Mouse (Mus musculus): ENCODE data around the gene Samt1.
"Not testable (repeated sequence)": the region's sequence is repeated elsewhere in the genome, so short reads cannot be mapped to it uniquely, and the experiment has no call there.

The Samt1 gene

GRCm38 (mm10) chrX:154012540-154012939 lies at the start of gene Samt1:
Gene Samt1, minus strand, starts transcription at chrX:154012640.
- DNase-seq (ENCODE audit: low spot score in 2 of 2): not testable (repeated sequence)

GRCm38 (mm10) chrX:154054939-154055338 lies 42.5 kb upstream of the Samt1 start, which contains the start of gene Gm10057:
Gene Gm10057, minus strand, starts transcription at chrX:154055039.
- DNase-seq (ENCODE audit: low spot score in 2 of 2): not testable (repeated sequence)

- DNase-seq (ENCODE audit: low spot score in 2 of 2): not testable (repeated sequence)
Measured at GRCm38 (mm10) chrX:154033727-154034126, 21.3 kb upstream of the Samt1 start, which contains the start of gene 4921511M17Rik. Gene 4921511M17Rik, minus strand, starts transcription at chrX:154033827.

- not testable (repeated sequence) for DNase-seq (ENCODE audit: low spot score in 2 of 2)
Measured at GRCm38 (mm10) chrX:153976914-153977313, 35.5 kb downstream of the Samt1 start.

GRCm38 (mm10) chrX:153976467-153976866 lies 36.0 kb downstream of the Samt1 start:
- not testable (repeated sequence) for DNase-seq (ENCODE audit: low spot score in 2 of 2)

GRCm38 (mm10) chrX:153974450-153974849 lies 38.0 kb downstream of the Samt1 start:
- no peak for DNase-seq (ENCODE audit: low spot score in 2 of 2)

GRCm38 (mm10) chrX:153952866-153953265 lies 59.6 kb downstream of the Samt1 start:
- DNase-seq (ENCODE audit: low spot score in 2 of 2): not testable (repeated sequence)

Measured in natural killer cell, adult 2 months (primary cell).